Mouse (Mus musculus) embryonic facial prominence, embryonic 12.5 days (tissue): ENCODE measurements at regions not wholly inside any gene's neighbourhood (a gene's known extent, or its start where the extent isn't known, plus 50 kb on each side); places are given as distances from the start of the nearest gene placed in this dataset. TPM values are rescaled to one million over a fixed set of nuclear protein-coding genes. Genes with fewer than 3 reads are reported as not detected.
"Not testable (repeated sequence)": the region's sequence is repeated elsewhere in the genome, so short reads cannot be mapped to it uniquely, and the experiment has no call there.

Experiments
- ATAC-seq: fragments of 200-750 bp; cut with Nextera tagmentation; 2 replicates; pipeline ENCODE4 v1.8.0; 2017; ENCODE audit not compliant: insufficient number of reproducible peaks, insufficient read depth, low FRiP score, low TSS enrichment
- H3K27ac ChIP-seq: fragments of 300-500 bp; sonication (generic); 2 replicates; pipeline ENCODE4 v1.5.1; 2016; ENCODE audit warnings: mild to moderate bottlenecking
- H3K27me3 ChIP-seq: fragments of 300-500 bp; sonication (generic); 2 replicates; pipeline ENCODE4 v1.6.1; 2016; ENCODE audit warnings: mild to moderate bottlenecking, moderate library complexity
- H3K36me3 ChIP-seq: fragments of 300-500 bp; sonication (generic); 2 replicates; pipeline ENCODE4 v1.6.1; 2016; ENCODE audit warnings: mild to moderate bottlenecking
- H3K4me1 ChIP-seq: fragments of 300-500 bp; sonication (generic); 2 replicates; pipeline ENCODE4 v1.6.1; 2016
- H3K4me2 ChIP-seq: fragments of 300-500 bp; sonication (generic); replicated peaks from 2 replicates; pipeline ENCODE4 v1.6.1; 2016; ENCODE audit warnings: mild to moderate bottlenecking, moderate library complexity
- H3K4me3 ChIP-seq: fragments of 300-500 bp; sonication (generic); 2 replicates; pipeline ENCODE4 v1.5.1; 2016; ENCODE audit warnings: mild to moderate bottlenecking
- H3K9ac ChIP-seq: fragments of 300-500 bp; sonication (generic); 2 replicates; pipeline ENCODE4 v1.6.1; 2016; ENCODE audit warnings: mild to moderate bottlenecking, moderate library complexity
- H3K9me3 ChIP-seq: fragments of 300-500 bp; sonication (generic); 2 replicates; pipeline ENCODE4 v1.6.1; 2016; ENCODE audit warnings: mild to moderate bottlenecking, moderate library complexity
- WGBS: fragments of 180-500 bp; shearing (Covaris S2); methylation state at CpG from one replicate; pipeline ENCODE4 v1.1.7; 2016; 5-methylcytosine and 5-hydroxymethylcytosine counted together
- microRNA-seq: library from miRNA; unstranded; fragments of <30 nt; microRNA quantifications from one replicate; pipeline ENCODE4, GENCODE M21; 2017

DNA sequence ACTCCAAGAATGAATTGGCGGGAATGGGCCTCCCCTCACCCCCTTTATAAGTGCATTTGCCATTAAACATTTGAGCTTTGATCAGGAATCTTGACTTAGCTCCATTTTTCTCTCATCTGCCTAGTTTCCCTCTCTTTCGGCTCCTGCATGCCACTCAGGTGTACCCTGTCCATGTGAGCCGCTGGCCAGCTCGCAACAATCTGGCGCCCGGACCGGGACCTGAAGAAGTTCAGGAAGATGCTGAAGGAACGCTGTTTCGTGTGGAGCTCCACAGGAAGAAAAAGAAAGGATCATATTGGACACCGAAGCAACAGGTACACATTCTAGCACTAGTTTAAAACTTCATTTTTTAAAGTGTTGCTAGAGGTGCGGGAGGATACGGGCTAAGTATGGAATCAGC lies 73.5 kb upstream of the Lemd2 start:
- not testable (repeated sequence) for H3K36me3 ChIP-seq, H3K27me3 ChIP-seq, H3K4me1 ChIP-seq, H3K4me3 ChIP-seq, H3K27ac ChIP-seq, H3K4me2 ChIP-seq, H3K9ac ChIP-seq, ATAC-seq
- peaks cover 12% of the 10 kb centered on the region; the same call in 1 of the 2 replicates for H3K9me3 ChIP-seq
- WGBS: 95% methylated on average over 12 of the region's 12 CpGs

- ATAC-seq, H3K27ac ChIP-seq, H3K4me1 ChIP-seq, H3K9ac ChIP-seq, H3K4me3 ChIP-seq, H3K4me2 ChIP-seq, H3K36me3 ChIP-seq, H3K9me3 ChIP-seq, H3K27me3 ChIP-seq: not testable (repeated sequence)
- 91% methylated on average over 12 of the region's 12 CpGs for WGBS
Measured at GRCm38 (mm10) chr17:27271756-27272155, 67.5 kb upstream of the Lemd2 start.

DNA sequence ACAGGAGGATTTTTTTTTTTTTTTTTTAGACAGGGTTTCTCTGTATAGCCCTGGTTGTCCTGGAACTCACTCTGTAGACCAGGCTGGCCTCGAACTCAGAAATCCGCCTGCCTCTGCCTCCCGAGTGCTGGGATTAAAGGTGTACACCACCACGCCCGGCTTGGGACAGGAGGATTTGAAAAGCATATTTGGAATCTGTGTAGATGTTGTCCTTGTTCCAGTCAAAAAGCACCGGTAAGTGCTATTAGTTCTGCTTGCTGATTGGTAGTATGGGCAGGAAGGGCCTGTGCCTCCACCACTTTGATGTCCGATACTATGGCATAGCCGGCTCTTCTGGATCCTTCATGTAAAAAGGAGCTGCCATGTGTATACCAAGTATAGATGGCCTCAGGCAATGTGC lies 66.5 kb upstream of the Lemd2 start:
- not testable (repeated sequence) for H3K4me1 ChIP-seq, H3K27ac ChIP-seq, H3K9ac ChIP-seq, H3K27me3 ChIP-seq, H3K4me3 ChIP-seq, H3K36me3 ChIP-seq, H3K4me2 ChIP-seq, H3K9me3 ChIP-seq, ATAC-seq
- WGBS: 95% methylated on average over 8 of the region's 8 CpGs

- not testable (repeated sequence) for H3K9ac ChIP-seq, H3K27me3 ChIP-seq, H3K36me3 ChIP-seq, H3K9me3 ChIP-seq, H3K4me1 ChIP-seq, H3K27ac ChIP-seq, H3K4me2 ChIP-seq, H3K4me3 ChIP-seq, ATAC-seq
- 92% methylated on average over 9 of the region's 9 CpGs for WGBS
Measured at GRCm38 (mm10) chr17:27264607-27265006, 60.3 kb upstream of the Lemd2 start.

DNA sequence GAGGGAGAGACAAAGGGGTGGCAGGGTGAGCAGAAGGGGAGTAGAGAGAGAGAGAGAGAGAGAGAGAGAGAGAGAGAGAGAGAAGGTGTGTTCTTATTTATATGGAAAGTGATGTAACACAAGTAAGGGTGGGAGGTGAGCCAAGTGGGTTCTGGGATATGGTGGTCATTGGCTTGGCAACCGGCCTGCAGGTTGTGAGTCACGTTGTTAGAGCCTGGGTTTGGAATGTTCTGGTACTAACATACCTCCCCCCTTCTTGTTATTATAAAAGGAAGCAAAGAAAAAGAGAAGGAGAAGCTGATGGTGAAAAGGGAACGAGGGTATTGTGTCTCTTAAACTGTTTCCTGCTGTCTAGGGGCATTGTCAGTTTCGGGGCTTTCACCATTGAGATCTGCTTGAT lies 58.3 kb upstream of the Lemd2 start:
- Histone ChIP-seq H3K27ac (no peak overlapping the region), H3K9me3 (0 out of 2 replicates have a peak, but pooled peaks cover 4% of the 10 kb centered on the region), H3K36me3 (no peaks in the 10 kb centered on the region), H3K9ac (no peak overlapping the region), H3K27me3 (no peaks in the 10 kb centered on the region), H3K4me3 (no peak overlapping the region), H3K4me1 (no peaks in the 10 kb centered on the region), H3K4me2 (no peak overlapping the region)
- ATAC-seq: no peak
- 76% methylated on average over 4 of the region's 4 CpGs for WGBS

DNA sequence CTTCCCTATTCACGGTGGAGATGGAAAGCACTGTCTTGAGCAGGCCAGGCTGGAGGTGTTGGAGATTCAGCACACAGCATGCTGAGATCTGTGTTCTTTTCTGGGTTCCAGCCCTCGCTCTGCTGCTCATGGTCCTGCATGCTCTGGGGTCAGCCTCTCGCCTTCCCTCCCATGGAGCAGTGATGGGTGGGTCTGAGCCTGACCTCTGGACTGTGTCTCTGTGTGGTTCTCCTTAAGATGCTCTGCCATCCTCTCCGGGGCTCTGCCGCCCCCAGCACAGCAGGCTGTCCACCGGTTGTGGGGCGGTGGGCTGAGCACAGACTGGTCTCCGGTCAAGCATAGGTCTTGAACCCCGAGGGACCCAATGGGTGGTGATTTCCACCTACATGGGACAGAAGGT lies 57.7 kb upstream of the Lemd2 start:
- Histone ChIP-seq H3K9me3 (0 out of 2 replicates have a peak, but pooled peaks cover 4% of the 10 kb centered on the region), H3K9ac (no peak overlapping the region), H3K4me1 (no peaks in the 10 kb centered on the region), H3K27me3 (no peaks in the 10 kb centered on the region), H3K4me3 (no peak overlapping the region), H3K36me3 (no peaks in the 10 kb centered on the region), H3K4me2 (no peak overlapping the region), H3K27ac (no peak overlapping the region)
- no peak for ATAC-seq
- 89% methylated on average over 9 of the region's 9 CpGs for WGBS

GRCm38 (mm10) chr17:27261251-27261650 lies 57.0 kb upstream of the Lemd2 start:
- ATAC-seq: no peak
- Histone ChIP-seq H3K4me1 (no peaks in the 10 kb centered on the region), H3K4me2 (no peak overlapping the region), H3K9ac (no peak overlapping the region), H3K27ac (no peak overlapping the region), H3K4me3 (no peak overlapping the region), H3K27me3 (no peaks in the 10 kb centered on the region), H3K36me3 (no peaks in the 10 kb centered on the region), H3K9me3 (0 out of 2 replicates have a peak, but pooled peaks cover 4% of the 10 kb centered on the region)
- WGBS: 67% methylated on average over 2 of the region's 2 CpGs

GRCm38 (mm10) chr17:27260116-27260515 lies 55.8 kb upstream of the Lemd2 start:
- no peaks in the 10 kb centered on the region for H3K36me3 ChIP-seq
- H3K27ac ChIP-seq: no peak overlapping the region
- WGBS: 89% methylated on average over 9 of the region's 9 CpGs
- no peak overlapping the region for H3K4me3 ChIP-seq
- H3K27me3 ChIP-seq: no peaks in the 10 kb centered on the region
- 0 out of 2 replicates have a peak, but pooled peaks cover 4% of the 10 kb centered on the region for H3K9me3 ChIP-seq
- H3K4me1 ChIP-seq: no peaks in the 10 kb centered on the region
- H3K9ac ChIP-seq: no peak overlapping the region
- ATAC-seq: no peak
- no peak overlapping the region for H3K4me2 ChIP-seq

GRCm38 (mm10) chr17:27257345-27257744 lies 53.1 kb upstream of the Lemd2 start:
- WGBS: 44% methylated on average over 7 of the region's 7 CpGs
- no peak for ATAC-seq
- no peak overlapping the region for H3K4me3 ChIP-seq
- H3K36me3 ChIP-seq: no peaks in the 10 kb centered on the region
- no peaks in the 10 kb centered on the region; the same call in 1 of the 2 replicates for H3K4me1 ChIP-seq
- 0 out of 2 replicates have a peak, but pooled peaks cover 4% of the 10 kb centered on the region for H3K9me3 ChIP-seq
- H3K27me3 ChIP-seq: no peaks in the 10 kb centered on the region
- no peak overlapping the region for H3K9ac ChIP-seq
- no peak overlapping the region for H3K27ac ChIP-seq
- no peak overlapping the region for H3K4me2 ChIP-seq

DNA sequence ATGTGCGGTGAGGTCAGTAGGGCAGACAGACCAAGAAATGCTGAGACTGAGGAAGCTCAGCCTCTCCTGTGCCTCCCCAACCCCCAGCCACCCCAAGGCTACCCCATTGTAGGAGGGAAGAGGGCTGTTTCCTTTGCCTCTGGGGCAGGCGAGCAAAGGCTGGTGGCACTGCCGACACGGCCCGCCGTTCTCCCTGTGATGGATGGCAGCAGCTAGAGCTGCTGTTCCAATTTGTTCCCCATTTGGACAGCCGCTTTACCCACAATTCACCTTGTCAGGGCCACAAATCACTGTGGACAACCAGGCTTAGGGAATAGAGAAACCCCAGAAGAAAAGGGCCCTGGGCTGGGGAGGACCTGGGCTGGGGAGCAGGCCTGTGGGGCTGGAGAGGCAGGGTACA lies 51.5 kb upstream of the Lemd2 start:
- H3K9me3 ChIP-seq: 0 out of 2 replicates have a peak, but pooled peaks cover 3% of the 10 kb centered on the region
- no peaks in the 10 kb centered on the region for H3K36me3 ChIP-seq
- ATAC-seq: no peak
- no peaks in the 10 kb centered on the region for H3K27me3 ChIP-seq
- H3K9ac ChIP-seq: no peak overlapping the region
- no peaks in the 10 kb centered on the region; the same call in 1 of the 2 replicates for H3K4me1 ChIP-seq
- WGBS: 71% methylated on average over 7 of the region's 7 CpGs
- no peak overlapping the region for H3K4me3 ChIP-seq
- no peak overlapping the region for H3K27ac ChIP-seq
- no peak overlapping the region for H3K4me2 ChIP-seq

Small RNA genes in the stretch of these regions (microRNA-seq; reads per million reads assigned to microRNA genes)
- gene Mir7214 (not detected), gene Mir7216 (not detected), gene Mir7217 (not detected), gene Mir7218 (not detected)
